Mouse (Mus musculus): Measurements from ENCODE around the gene Col25a1.

Col25a1 gene

DNA sequence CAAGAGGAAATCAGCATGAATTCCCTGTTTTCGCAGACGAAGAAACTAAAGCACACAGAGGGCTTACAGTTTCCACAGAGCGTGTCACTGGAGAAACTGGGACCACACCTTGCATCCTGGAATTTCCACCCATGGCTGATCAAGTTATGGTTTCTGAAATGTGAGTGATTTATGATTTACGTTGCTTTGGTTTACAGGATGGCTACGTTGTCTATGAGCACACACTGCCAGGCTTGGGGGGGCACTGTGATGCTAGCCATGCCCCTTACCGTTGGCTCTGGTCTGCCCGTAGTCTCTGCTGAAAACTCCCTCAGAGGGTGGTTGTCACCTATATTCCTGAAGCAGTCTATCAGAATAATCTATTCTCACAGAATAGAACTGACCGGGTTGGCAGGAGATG, at the start of gene Col25a1:
Gene Col25a1, plus strand, starts transcription at position 301 of the 400 bp plus-strand sequence.
- no peak for DNase-seq (ENCODE audit: low spot score)

DNA sequence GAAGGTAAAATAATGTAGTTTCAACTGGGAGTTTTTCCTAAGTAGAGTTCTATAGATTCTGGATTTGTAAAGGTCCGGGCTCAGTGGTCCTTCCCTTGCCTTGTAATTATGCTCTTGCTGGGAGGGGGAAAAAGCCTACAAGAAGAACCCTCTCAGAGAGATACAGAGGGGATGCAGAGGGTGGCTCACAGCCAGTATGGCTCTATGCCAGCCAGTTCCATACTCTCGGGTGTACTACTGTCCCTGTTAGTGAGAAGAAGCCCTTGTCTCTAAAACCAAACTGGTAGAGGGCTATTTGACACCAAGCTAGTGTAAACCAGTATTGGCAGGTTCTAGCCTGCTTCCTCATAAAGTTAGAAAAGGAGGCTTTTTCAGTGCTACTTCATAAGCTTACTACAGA, 48.0 kb upstream of the Col25a1 start:
- no peak for DNase-seq (ENCODE audit: low spot score)

DNA sequence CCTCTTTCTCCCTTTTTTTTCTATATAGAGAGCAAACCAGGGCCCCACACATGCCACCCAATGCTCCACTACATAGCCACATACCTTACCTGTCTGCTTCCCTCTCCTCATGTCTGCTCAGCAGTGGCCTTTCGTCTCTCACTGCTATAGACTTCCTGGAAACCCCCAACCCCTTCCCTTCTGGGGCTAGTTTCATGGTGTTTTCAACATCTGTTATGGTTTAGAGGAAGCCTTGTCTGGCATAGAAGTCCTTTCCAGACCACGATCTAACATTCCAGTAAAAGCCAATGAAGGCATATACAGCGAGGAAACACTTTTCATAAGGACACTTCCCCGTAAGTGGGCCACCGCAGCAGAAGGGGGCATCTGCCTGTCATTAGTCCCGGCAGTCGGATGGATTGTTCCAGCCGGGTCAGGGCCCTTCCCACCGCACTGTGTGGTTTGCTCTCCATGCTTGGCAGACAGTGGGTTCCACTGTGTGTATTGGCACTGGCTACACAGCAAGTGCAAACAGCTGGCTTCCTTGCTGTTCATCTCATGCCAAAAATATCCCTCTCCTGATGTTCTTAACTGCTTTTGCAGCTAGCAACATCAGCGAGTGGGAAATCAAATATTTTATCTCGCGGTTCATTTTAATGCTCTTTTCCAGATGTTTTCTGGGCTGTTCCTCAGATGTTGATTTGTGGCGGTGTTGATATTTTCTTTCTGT, 44.8 kb upstream of the Col25a1 start:
- peak; percentile 25 for DNase-seq (ENCODE audit: low spot score)

GRCm38 (mm10) chr3:130087466-130087865, 43.8 kb upstream of the Col25a1 start:
- no peak for DNase-seq (ENCODE audit: low spot score)

DNA sequence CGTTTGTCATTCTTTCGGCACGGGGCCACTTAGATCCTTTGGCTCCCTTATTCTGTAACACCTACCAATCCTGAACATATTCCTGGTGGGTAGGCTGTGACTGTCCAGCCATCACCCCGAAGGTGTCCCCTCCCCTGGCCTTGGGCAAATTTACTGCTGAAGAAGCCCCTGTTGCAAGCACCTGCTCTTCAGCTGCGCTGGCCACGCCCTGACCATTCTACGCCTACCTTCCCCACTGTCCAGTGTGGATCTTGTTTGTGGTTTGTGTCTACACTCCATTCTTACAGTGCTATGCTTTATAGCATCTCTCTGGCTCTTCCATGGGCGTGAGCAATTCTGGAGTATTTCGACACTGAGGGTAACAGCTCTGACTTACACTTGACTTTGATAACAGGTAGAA, 42.6 kb upstream of the Col25a1 start:
- no peak for DNase-seq (ENCODE audit: low spot score)

- DNase-seq (ENCODE audit: low spot score): no peak
Measured at GRCm38 (mm10) chr3:130090460-130090859, 40.8 kb upstream of the Col25a1 start.

DNA sequence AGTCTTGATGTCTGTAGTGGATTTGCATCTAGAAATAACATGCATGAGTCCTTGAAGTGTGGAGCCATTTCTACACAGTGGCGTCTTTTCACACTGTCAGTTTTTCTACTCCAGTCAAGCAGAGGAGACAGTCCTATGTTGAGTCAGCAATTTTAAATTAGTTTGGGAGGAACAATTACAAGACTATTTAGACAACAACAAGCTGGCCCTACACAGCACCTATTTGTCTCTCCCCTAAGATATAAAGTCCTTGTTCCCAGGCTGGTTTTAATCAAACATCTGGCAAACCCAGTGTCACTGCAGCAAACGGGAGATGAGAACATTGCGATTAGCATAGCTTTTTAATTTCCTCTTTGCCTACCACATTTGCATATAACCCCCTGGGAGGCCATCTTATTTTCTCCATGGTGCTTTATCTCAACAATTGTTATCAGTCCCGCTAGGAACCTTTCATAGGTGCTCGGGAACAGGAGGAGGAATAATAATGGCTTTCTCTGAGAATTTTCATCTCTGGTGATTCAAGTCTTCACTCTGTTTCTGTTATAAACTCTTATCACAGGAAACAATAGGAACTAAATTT, 37.1 kb upstream of the Col25a1 start:
- no peak for DNase-seq (ENCODE audit: low spot score)

GRCm38 (mm10) chr3:130095160-130095781, 36.0 kb upstream of the Col25a1 start:
- DNase-seq (ENCODE audit: low spot score): peak; percentile 73

GRCm38 (mm10) chr3:130103486-130103885, 27.8 kb upstream of the Col25a1 start:
- DNase-seq (ENCODE audit: low spot score): no peak

DNA sequence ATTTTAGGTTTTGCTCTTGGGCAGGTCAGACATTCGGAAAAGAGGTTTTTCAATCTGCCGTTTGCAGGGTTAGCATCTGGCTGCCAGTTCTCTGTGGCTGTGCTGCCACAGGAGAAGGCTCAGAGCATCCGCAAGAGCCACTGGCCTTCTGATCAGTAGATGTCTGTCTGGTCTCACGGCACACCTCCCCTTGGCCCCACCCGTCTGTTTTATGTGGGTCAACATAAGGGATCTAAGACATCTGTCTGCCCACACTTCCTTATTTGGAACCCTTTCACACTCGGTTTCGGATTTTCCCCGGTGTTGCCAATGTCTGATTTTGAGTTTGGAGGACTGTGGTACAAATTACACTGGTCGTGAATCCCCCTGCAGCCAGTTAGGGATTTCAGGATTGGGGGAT, 26.8 kb upstream of the Col25a1 start:
- DNase-seq (ENCODE audit: low spot score): no peak

DNA sequence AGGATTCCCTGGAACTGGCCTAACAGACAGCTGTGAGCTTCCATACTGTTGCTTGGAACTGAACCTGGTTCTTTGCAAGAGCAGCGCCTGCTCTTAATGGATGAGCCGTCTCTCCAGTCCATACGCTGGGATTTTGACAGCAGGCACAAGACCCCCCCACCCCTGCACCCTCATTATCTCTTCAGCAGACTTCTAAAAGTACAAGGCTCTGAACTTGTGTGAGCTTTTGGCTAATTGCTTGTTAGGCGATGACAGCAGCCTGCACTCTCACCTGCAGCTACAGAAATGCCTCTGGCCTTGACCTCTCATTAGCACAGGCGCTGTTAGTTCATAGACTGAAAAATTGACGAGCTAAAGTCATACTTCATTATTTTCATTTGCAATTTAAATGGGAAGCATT, 14.4 kb upstream of the Col25a1 start:
- DNase-seq (ENCODE audit: low spot score): no peak

DNA sequence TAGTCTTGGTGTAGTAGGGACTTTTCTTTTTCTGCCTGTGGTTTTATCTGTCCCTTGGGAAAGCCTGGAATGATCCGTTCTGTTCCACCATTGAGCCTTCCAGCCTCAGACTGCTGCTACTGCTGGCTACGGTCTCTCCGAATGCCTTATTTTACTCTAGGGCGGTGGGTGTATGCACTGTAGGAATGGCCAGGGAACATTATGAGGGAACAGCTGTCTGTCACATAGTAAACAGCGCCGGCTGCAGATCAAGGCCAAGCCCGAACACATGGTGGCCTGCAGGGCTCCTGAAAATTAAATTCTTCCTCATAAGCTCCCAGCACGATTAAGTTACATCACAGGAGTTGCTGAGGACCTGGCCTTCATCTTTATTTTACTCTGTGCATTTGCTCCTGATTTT, 3.5 kb upstream of the Col25a1 start:
- no peak for DNase-seq (ENCODE audit: low spot score)

DNA sequence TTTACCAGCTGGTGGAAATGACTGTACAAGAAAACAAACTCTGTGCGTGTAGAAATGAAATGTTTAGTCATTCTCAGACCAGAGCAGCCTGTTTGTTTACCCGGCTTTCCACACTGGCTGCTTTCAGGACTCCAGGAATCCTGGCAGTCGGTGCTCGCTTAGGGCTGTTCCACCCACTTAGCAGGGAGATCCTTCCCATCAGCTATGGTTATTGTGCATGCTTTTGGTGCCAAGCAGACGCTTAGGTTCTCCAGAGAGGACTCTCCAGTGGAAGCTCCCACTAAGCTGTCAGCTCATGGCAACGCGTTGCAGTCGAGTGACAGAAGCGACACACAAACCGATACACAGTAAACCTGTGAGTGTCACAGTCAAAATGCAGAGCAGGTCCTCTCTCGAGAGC, 2.7 kb upstream of the Col25a1 start:
- no peak for DNase-seq (ENCODE audit: low spot score)

- no peak for DNase-seq (ENCODE audit: low spot score)
Measured at GRCm38 (mm10) chr3:130129635-130130206, 1.6 kb upstream of the Col25a1 start.

- no peak for DNase-seq (ENCODE audit: low spot score)
Measured at GRCm38 (mm10) chr3:130137204-130137603, 5.9 kb downstream of the Col25a1 start.

GRCm38 (mm10) chr3:130137640-130138039, 6.3 kb downstream of the Col25a1 start:
- DNase-seq (ENCODE audit: low spot score): no peak

- no peak for DNase-seq (ENCODE audit: low spot score)
Measured at GRCm38 (mm10) chr3:130145874-130146273, 14.6 kb downstream of the Col25a1 start.

GRCm38 (mm10) chr3:130147827-130148226, 16.5 kb downstream of the Col25a1 start:
- DNase-seq (ENCODE audit: low spot score): no peak

- no peak for DNase-seq (ENCODE audit: low spot score)
Measured at GRCm38 (mm10) chr3:130149180-130149579, 17.9 kb downstream of the Col25a1 start.

DNA sequence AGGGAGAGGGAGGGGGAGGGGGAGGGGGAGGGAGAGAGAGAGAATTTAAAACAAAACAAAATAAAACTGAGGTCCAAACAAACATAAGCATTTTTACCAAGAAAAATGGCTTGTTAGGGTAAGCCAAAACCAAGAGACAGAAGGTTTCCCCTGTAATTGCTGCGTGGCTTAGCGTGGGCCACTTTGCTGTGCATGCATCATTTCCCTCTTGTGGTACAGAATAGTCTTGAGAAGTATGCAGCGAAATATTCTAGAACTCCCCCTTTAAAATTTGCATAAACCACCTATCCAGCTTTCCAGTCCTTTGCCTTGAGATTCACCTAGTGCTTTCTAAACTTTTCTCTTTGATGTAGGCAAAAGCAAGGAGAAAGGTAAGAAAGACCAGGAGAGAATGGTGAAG, 21.8 kb downstream of the Col25a1 start:
- DNase-seq (ENCODE audit: low spot score): no peak

GRCm38 (mm10) chr3:130157551-130157950, 26.2 kb downstream of the Col25a1 start:
- DNase-seq (ENCODE audit: low spot score): no peak

- no peak for DNase-seq (ENCODE audit: low spot score)
Measured at GRCm38 (mm10) chr3:130159906-130160305, 28.6 kb downstream of the Col25a1 start.

DNA sequence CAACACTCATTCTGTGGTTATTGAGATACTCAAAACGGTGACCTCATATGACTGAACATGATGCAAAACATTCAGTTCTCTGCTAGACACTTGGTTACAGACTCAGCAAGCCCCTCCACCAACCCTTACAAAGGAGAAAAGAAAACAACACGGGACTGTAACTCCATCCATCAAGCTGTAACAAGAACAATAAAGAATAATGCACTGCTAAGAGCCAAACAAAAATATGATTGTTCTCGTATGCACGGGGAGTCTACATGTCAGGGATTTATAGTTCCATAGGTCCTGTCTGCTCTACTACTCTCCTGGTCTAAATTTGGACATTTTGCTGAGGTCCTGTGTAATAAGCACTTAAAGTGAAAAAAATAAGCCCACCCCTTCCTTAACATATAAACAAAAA, 29.6 kb downstream of the Col25a1 start:
- DNase-seq (ENCODE audit: low spot score): no peak

Data from adipocyte (in vitro differentiated cells).